Mouse (Mus musculus): ENCODE results near the gene Gse1. TPM values are rescaled to one million over a fixed set of nuclear protein-coding genes. Genes with fewer than 3 reads are reported as not detected.

Gene Gse1
- total and polyA plus RNA-seq, 3 experiments: 23.6 to 128 (median 66.9) TPM

- TF ChIP-seq GATA1 (IDR thresholded peaks at IDR 0.05; ENCODE audit: low read depth, low read length): no peak
- TF ChIP-seq ELF1 (IDR thresholded peaks at IDR 0.05; ENCODE audit: low read depth, low read length): 0 out of 2 replicates have a peak, but pooled peaks have one; percentile 30
These were observed 306.5 kb downstream of the Gse1 start (continued) for GRCm38 (mm10) chr8:120534504-120535368.

GRCm38 (mm10) chr8:120535452-120536305 lies 307.4 kb downstream of the Gse1 start:
- H3K4me1 ChIP-seq (ENCODE audit: control insufficient read depth in 1 of 2, insufficient read depth in 2 of 2, low read length in 2 of 2): peaks cover 4 to 29% of the 10 kb centered on the region in 2 experiments
- H3K36me3 ChIP-seq (ENCODE audit: control insufficient read depth in 1 of 2, insufficient read depth in 2 of 2, low read length in 2 of 2): peaks cover 3 to 30% of the 10 kb centered on the region in 2 experiments; a peak in 3 of 4 replicates

GRCm38 (mm10) chr8:120536306-120537206 lies 308.3 kb downstream of the Gse1 start:
- TF ChIP-seq MEF2A (IDR thresholded peaks at IDR 0.05; ENCODE audit: extremely low read depth, insufficient replicate concordance, low read depth, low read length, poor library complexity, severe bottlenecking) (no peak), ETS1 (IDR thresholded peaks at IDR 0.05; ENCODE audit: low read depth, low read length) (peak; percentile 25; the same call in 1 of the 2 replicates), SIN3A (IDR thresholded peaks at IDR 0.05; ENCODE audit: low read length) (0 out of 2 replicates have a peak, but pooled peaks have one; percentile 3), RAD21 (IDR thresholded peaks at IDR 0.05; ENCODE audit: low read depth, low read length) (no peak), POLR2A (IDR thresholded peaks at IDR 0.05; ENCODE audit: control insufficient read depth in 1 of 2, insufficient read depth in 1 of 2, low read depth in 1 of 2, low read length in 2 of 2, poor library complexity in 1 of 2) (peak in 1 of 2 experiments; percentile 30; a peak in 1 of 4 replicates)
- H3K36me3 ChIP-seq (ENCODE audit: control insufficient read depth in 1 of 2, insufficient read depth in 2 of 2, low read length in 2 of 2): peaks cover under 1 to 33% of the 10 kb centered on the region in 2 experiments; a peak in 3 of 4 replicates
- H3K79me2 ChIP-seq (ENCODE audit: control insufficient read depth, insufficient read depth, low read length, poor library complexity): peaks cover 93% of the 10 kb centered on the region
- peak overlapping the region; percentile 81 for H3K9ac ChIP-seq (ENCODE audit: control insufficient read depth, low read depth, low read length, poor library complexity, severe bottlenecking)
- peaks cover 8 to 30% of the 10 kb centered on the region in 2 experiments for H3K4me1 ChIP-seq (ENCODE audit: control insufficient read depth in 1 of 2, insufficient read depth in 2 of 2, low read length in 2 of 2)
- H3K4me3 ChIP-seq (ENCODE audit: control insufficient read depth in 1 of 2, insufficient read depth in 1 of 2, low read depth in 2 of 2, low read length in 2 of 2): peak overlapping the region; percentile 53 to 59
- H3K27me3 ChIP-seq (ENCODE audit: control insufficient read depth in 1 of 2, insufficient read depth in 2 of 2, low read length in 2 of 2): no peaks in the 10 kb centered on the region
- DNase-seq (ENCODE audit: low read depth, low spot score): peak; percentile 92
- H3K9me3 ChIP-seq (replicated peaks; ENCODE audit: insufficient read depth, low read length): no peaks in the 10 kb centered on the region
- peak overlapping the region; percentile 87 for H3K27ac ChIP-seq (ENCODE audit: control insufficient read depth, low read depth, low read length)

More at GRCm38 (mm10) chr8:120535452-120536305, 307.4 kb downstream of the Gse1 start:
- DNase-seq (ENCODE audit: low read depth, low spot score): peak; percentile 60
- peak overlapping the region; percentile 81 for H3K9ac ChIP-seq (ENCODE audit: control insufficient read depth, low read depth, low read length, poor library complexity, severe bottlenecking)
- no peaks in the 10 kb centered on the region for H3K9me3 ChIP-seq (replicated peaks; ENCODE audit: insufficient read depth, low read length)
- peak overlapping the region; percentile 53 to 59 for H3K4me3 ChIP-seq (ENCODE audit: control insufficient read depth in 1 of 2, insufficient read depth in 1 of 2, low read depth in 2 of 2, low read length in 2 of 2)
- no peaks in the 10 kb centered on the region for H3K27me3 ChIP-seq (ENCODE audit: control insufficient read depth in 1 of 2, insufficient read depth in 2 of 2, low read length in 2 of 2)
- peak overlapping the region; percentile 87 for H3K27ac ChIP-seq (ENCODE audit: control insufficient read depth, low read depth, low read length)
- peaks cover 91% of the 10 kb centered on the region for H3K79me2 ChIP-seq (ENCODE audit: control insufficient read depth, insufficient read depth, low read length, poor library complexity)
- TF ChIP-seq EP300 (IDR thresholded peaks at IDR 0.05; ENCODE audit: low read depth in 1 of 2, low read length in 2 of 2) (no peak), RAD21 (IDR thresholded peaks at IDR 0.05; ENCODE audit: low read depth, low read length) (no peak), NELFE (IDR thresholded peaks at IDR 0.05; ENCODE audit: low read depth, low read length) (no peak), GATA1 (IDR thresholded peaks at IDR 0.05; ENCODE audit: low read depth, low read length) (no peak), ZMIZ1 (IDR thresholded peaks at IDR 0.05; ENCODE audit: low read depth, low read length) (no peak), HCFC1 (IDR thresholded peaks at IDR 0.05; ENCODE audit: low read depth, low read length) (no peak), SIN3A (IDR thresholded peaks at IDR 0.05; ENCODE audit: low read length) (peak; percentile 5; the same call in 1 of the 2 replicates), MAZ (IDR thresholded peaks at IDR 0.05; ENCODE audit: low read depth, low read length) (peak; percentile 18; the same call in 1 of the 2 replicates), ZC3H11A (IDR thresholded peaks at IDR 0.05; ENCODE audit: low read depth, low read length) (no peak), MXI1 (IDR thresholded peaks at IDR 0.05; ENCODE audit: low read depth, low read length) (peak; percentile 8), CHD1 (IDR thresholded peaks at IDR 0.05; ENCODE audit: low read depth, low read length) (no peak), MAX (IDR thresholded peaks at IDR 0.05; ENCODE audit: low read length) (no peak)

Measured in MEL (cell line).